Mouse (Mus musculus): Measurements from ENCODE around the gene Gpr33. TPM values are rescaled to one million over a fixed set of nuclear protein-coding genes. Genes with fewer than 3 reads are reported as not detected.

Gpr33 gene
- total RNA-seq (2021): not detected

DNA sequence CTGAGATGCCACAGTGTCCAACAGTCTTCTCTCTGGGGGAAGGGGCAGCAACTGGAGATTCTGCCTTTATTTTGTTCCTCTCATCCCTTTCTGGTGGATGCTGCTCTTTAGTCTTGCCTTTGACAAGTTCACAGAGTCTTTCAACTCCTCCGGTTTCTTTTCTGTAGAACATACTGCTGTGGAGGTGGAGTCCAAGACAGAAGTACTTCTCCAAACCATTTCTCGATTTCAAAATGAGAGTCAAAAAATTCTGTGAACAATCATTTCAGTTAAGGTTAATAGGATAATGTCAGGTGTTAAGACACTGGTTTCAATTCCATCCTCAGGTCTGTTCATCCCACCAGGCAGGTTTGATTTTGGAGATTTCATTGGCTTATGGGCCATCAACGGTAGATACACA lies at the start of gene Gpr33:
Gene Gpr33, minus strand, starts transcription at position 101 of the 400 bp plus-strand sequence.
- no peak for DNase-seq

DNA sequence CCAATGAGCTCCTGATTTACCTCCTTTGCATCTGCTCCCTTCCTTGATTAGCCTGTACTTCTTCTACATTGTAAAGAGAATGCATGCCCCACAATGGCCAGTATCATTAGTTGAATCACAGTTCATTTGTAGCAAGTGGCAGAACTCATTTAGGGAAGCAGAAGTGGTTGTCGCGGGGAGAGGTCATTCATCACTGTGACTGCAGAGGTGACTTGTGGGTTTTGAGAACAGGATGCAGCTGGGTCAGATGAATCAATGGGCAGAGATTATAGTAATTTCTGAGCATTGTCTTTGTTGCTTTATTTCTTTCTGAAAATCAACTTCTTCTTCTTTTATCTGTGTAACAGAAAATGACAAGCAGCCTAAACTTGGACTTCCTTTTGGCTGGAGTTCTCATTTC lies 21.5 kb upstream of the Gpr33 start:
- DNase-seq: no peak

DNA sequence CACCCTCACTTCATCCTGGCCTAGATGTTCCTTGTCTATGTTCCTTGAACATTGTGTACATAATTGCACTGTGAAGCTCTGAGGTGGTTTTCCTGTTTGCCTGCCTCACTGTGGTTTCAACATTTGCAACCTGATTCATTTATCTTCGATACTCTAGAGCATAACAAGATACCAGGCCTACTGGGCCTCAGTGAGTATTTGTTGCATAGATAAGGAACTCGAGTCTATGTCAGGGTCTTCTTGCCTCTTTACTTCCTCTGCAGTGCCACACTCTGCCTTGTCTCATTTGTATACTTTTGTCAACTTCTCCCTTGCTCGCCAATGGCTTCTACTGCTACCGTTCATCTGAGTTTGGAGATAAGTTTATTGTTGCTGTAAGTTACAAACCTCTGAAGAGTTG lies 18.5 kb upstream of the Gpr33 start:
- no peak for DNase-seq

DNA sequence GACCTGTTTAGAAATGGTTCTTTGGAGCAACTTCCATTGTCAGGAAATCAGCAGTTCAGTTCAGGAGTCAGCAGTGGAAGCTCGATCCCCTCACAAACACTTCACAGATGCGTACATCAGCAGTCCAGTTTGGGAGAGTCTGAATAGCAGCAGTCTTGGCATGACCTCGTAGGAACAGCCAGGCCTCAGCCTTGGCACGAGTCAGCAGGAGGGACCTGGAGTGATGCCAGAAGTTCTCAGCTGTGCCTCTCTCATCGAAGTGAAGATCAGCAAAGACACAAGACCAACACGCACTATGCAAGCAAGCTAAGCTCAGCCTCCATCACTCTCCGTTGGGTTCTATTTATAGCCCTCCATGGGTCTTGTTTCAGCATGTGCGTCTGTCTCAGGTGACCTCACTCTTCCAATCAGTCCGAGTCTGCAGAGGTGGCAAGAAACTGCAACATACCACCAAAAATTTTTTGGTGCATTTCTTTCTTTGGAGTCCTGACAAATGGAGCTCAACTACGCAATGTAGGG lies 15.0 kb upstream of the Gpr33 start:
- DNase-seq: peak; percentile 47

DNA sequence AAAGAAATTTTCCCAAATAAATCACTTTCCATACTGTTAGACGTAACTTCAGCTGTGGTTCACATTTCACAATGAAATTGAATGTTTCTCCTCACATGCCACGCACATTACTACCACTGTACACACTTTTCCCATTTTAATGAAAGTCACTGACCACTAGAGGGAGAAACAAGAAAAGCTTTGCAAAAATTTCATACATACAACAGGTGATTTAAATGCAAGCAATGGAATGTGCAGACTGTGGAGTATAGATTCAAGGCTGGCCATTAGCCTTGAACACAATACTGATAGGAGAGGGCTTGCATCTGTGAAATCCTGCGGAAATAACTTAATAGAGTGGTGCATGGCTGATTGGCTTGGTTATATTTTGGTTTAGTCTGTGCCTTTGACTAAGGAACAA lies 10.5 kb upstream of the Gpr33 start:
- DNase-seq: no peak

DNA sequence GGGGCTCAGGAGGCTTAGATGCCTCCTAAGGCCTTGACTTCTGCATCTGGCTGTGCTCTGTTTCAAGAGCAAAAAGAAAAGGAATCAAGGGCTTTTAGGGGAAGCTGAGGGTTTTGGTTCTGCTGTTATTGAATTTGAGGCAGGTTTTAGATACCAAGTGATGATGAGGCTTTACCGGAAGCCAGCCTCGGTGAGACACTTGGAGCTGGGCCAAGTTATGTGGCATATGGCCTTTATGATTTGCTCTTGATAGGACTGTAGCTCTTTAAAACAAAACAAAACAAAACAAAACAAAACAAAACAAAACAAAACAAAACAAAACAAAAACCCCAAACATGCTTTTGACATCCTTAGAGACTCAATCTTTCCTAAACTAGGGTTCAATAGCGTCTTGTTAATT lies 7.1 kb upstream of the Gpr33 start:
- no peak for DNase-seq

DNA sequence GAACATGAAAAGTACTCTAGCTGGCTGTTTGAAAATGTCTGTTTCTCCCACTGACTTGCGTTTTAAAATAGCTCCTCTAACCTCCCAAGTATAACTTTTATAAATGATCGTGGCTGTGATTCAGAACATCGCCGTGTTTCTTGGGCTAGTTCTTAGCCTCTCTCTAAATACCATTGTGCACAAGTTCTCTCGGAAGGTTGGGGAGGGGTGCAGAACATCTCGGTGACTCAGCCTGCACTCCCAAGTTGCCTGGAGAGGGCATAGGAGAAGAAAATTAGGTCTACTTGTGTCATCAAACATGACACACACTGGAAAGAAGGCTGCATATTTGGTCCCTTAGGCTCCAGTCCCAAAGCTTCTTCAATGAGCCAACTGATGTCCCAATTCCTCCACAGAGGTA lies 4.4 kb upstream of the Gpr33 start:
- no peak for DNase-seq

DNA sequence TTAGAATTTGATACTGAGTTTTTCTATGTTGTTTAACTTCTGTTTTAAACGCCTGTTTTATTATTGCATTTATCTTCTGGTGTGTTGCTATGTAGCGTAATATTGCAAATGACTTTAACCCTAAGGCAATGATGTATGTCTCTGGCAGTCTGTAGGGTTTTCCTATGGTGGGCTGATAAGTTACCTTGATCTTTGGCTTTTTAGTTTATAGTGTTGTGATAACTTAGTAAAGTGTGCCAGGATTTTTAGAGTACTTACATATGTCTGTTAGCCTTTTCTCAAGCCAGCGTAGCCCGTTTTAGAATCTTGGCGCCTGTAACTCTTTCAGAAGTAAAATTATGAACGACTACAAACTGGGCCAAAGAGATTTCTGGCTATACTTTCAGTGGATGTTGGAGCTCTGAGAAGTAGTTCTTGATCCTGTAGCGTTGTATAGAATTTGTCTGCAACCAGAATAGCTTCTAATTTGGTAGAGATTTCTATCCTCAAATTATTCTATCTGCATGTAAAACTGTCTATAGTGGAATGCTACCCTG lies 13.3 kb downstream of the Gpr33 start:
- DNase-seq: no peak

DNA sequence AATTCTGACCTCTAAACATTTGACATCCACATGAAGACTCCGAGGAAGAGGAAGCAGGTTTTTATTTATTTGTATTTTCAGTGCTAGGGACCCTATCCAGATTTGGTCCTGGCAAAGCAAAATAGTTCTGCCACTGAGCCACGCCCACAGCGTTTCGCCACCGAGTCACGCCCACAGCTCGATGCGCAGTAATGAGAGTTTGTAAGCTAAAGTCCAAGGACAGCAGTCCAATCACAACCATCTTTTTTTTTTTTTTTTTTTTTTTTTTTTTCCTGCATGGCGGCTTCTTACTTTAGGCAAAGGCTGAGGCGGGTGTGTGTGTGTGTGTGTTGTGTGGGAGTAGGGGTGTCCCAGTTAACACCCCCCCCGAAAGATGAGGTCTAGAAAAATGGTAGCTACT lies 13.8 kb downstream of the Gpr33 start:
- no peak for DNase-seq

DNA sequence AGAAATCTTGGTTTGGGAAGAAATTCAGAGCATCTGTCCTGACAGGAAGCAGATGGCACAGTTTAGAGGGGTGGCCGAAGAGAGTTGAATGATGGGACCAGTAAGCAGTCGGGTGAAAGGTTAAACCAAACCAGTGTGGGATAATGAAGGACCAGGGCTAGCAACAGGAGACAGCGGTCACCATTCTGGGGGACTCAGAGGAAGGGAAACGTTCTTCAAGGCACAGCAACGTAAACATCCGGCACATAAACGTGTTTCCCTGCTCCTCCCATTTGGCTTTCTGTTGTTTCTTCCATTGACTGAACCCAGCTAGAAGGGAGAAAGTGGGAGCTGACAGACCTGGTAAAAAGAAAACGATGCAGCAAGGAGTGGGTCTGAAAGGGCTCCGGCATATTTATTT lies 14.6 kb downstream of the Gpr33 start:
- no peak for DNase-seq

DNA sequence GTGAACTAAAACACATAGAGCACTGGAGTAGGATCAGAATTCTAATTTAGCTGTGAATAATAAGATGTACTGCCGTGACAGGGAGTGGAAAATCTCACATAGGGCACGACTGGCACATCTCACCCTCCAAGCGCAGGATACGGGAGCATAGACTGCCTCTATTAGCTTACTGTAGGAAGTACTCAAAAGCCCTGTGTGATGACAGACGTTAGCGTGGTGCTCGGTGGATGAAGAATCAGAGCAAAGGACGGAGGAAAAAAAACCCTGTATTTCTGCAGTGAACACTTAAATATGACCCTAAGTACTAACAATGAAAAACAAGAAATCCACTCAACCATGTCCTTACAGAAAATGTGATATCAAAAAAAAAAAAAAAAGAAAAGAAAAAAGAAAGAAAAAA lies 15.7 kb downstream of the Gpr33 start:
- DNase-seq: no peak

DNA sequence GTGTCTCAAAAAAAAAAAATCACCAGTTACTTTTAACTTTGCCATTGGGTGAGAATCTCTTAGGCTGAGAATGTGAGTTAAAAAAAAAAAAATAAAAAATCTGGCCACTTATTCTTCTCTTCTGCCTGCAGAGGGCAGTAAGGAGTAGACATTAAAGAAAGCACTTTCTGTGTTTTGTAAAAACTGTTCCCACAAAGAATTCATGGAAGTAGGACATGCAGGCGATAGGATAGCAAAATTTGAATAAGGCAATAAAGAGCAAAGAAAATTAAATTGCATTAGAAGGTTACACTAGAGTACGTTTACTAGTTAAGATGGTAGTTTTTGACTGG lies 17.3 kb downstream of the Gpr33 start:
- no peak for DNase-seq

DNA sequence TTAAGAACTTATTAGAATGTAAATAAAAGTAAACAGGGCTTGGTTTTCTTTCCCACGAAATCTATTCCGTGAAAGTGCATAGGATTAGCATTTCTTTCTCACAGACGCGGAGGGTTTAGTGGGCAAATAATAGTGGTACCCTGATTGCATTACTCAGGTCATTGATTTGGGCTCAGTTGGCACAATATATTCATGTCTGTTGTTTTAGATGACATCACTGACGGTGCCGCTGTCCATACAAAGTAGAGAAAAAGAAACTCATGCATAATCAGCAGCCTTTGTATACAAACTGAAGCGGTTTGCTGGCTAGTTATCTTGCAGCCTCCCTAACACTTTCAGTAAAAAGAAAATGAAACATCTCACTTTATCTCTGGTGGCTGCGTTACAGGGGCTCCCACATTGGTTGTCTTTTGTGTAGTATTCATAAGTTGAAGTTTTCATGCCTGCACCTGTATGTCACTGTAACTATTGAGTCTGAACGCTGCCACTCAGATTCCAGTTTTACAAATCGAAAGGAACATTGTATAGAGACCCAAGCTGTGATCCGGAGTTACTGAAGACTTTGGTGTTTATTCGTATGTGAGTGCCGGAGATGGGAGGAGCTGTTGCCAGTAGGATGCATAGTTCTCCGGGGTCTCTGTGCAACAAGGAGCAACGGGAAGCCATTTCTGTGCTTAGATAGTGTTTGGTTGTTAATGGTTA lies 17.8 kb downstream of the Gpr33 start:
- no peak for DNase-seq

DNA sequence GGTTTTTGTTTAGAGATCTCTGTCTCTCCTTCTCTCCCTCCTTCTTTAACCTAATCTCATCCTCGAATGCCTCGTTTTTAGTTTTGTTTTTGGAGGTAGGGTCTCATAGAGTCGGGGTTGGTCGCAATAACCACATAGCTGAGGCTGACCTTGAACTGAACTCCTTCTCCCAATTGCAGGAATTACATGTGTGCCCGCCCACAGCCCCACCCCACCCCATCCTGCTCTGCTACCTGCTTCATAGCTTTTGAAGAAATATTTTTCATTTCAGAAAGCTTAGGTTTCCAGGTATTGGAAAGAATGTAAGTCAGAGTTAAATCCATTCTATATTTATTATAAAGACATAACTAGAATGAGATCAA lies 21.2 kb downstream of the Gpr33 start:
- no peak for DNase-seq

DNA sequence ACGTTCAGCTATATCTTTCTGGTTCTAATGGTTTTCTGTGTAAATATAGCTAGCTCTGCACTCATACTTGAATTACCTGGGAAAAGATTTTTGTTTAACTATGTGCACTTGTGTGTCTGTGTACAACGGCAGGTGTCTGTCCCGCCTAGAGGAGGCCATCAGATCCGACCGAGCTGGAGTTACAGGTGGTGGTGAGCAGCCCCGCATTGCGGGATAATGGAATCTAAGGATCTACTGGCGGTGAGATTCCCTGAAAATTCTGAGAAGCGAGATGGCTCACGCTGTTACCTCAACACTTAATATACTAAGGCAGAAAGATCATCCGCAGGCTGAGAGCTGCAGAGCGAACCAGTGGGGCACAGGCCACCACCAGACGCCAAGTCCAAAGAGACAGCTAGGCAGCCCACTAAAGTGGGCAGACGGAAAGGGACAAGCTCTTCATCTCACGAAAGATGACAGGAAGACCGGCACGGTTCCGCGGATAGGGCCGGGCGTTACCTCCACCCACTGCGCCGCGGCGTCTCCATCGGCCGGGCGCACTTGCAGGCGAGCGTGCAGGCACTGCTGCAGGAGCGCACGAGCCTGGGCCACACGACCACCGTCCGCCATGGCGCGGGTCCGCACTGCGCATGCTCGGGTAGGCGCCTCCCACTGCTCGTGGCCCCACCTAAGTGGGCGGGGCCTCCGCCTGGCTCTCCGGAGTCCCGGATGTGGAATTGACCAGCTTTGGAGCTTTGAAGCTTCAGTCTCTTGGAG lies 21.8 kb downstream of the Gpr33 start, which contains the start of gene Dtd2:
Gene Dtd2, minus strand, starts transcription at position 625 of the 756 bp plus-strand sequence.
- DNase-seq: peak; percentile 97

DNA sequence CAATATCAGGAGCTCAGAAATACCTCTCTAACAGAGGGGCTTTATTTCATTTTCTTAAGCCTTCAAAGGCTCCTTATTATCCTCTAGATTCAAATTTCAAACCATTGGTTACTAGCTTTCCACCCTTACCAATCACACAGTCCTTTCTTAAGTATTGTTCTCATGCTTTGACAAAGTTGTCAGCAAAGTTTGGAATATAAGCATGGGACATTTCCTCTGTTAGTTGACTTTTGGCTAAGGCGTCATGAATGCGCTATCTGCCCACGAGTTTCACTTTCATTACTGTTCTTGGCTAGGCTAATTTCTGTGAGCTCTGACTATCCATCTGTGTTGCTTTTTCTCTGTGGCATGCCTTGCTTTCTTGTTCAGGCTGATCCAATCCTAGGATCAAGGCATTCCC lies 25.1 kb downstream of the Gpr33 start:
- no peak for DNase-seq

DNA sequence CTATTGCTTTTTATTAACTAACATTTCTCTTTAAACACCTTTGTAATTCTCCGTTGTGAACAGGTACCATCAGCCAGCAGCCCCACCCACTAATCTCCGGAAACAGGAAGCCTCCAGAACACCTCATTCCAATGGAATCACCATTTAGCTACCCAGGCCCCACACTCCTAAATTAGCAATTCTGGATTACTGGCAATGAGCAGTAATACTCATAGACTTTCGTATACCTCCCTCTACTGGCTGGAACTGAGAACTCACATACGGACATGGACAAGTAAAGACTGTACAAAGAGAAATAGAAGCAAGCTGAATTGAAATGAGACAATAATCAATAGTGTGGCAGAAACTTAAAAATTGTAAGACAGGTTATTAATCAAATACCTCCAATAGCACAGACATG lies 26.3 kb downstream of the Gpr33 start:
- peak; percentile 78 for DNase-seq

DNA sequence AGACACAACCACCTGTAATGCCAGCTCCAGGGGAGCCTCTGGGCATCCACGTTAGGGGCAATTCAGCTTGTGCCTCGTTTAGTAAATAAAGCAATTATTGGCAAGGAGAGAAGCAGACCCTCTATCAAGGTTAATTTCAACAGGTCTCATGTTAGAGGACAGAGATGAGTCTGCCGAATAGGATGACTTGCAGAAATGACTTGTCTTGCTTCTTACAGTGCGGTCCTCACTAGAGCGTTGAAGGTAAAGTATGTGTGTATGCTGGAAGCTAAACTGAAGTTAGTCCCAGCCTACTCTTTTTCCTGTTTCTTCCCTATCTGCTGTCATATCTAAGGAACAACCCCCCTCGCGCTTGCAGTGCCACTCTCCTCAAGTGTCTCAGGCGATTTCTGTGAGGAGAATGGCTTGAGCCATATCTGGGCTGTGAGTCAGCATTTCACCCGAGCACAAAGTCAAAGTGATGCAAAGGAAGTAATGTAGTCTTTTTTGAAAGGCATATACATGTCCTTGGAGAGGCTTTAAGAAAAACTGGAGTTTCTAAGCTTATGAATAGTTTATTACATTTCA lies 29.4 kb downstream of the Gpr33 start:
- DNase-seq: no peak

DNA sequence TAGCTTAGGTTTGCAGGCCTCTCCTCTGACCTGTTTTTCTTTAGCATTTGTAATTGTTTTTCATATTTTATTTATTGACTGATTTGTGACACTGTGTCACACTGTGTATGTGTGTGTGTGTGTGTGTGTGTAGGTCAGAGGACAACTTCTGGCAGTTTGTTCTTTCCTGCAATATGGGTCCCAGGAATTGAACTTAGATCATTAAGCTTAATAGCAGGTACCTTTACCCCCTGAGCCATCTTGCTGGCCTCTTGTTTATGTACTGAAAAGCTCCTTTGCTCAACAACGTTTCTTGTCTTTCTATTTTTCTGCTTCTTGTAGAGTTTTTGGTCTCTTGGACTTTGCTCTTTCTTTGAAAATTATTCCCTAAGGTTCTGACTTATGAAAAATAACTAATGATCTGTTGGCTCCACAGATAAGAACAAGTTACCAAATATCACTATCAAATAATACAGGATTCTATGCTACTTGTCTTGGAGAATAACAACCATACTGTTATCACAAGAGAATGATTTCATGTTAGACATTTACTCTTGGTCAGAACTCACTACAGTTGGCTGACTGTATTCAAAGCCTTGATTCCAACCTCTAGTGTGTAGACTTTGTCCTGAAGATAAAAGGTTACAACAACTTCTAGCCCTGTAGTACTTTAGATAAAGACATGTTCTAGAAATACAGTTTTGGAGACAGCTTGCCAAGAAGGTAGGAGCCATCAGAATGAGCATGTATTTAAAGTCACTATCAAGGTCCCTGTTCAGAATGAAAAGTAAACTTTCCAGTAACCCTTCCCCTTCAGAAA lies 31.9 kb downstream of the Gpr33 start:
- DNase-seq: no peak

DNA sequence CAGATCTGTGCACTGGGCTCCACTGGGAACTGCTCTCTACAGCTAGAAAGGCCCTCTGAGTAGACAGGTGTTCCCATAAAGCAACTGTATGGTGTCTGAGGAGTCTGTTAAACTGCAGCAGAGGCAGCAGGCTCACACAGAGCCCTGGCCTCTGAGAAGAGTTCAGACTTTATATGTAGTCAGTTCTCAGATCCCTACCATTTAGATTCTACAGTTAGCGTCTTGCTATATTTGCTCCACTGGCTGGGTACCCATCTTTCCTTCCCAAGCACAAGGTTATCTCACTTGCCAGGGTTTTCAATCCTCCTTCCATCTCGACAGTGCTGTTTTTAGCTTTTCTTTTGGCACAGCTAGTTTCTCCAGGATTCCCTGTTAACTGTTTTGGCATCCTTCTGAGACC lies 37.2 kb downstream of the Gpr33 start:
- no peak for DNase-seq

DNA sequence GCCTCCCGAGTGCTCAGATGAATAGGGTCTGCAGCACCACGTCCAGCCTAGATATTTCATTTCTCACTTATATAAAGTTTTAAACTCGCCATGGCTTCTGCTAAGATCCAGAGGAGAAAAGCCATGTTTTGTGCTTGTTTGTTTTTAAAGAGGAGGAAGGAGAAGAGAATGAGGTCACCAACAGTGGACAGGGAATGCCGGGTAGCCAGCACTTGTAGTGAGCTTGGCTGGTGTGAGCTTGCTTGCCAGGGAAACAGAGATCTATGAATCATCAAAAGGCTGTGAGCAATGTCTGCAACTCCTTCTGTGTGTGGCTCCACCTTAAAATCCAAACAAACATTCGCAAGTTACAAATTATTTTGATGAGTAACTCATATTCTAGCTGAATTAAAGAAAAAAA lies 39.3 kb downstream of the Gpr33 start:
- no peak for DNase-seq

DNA sequence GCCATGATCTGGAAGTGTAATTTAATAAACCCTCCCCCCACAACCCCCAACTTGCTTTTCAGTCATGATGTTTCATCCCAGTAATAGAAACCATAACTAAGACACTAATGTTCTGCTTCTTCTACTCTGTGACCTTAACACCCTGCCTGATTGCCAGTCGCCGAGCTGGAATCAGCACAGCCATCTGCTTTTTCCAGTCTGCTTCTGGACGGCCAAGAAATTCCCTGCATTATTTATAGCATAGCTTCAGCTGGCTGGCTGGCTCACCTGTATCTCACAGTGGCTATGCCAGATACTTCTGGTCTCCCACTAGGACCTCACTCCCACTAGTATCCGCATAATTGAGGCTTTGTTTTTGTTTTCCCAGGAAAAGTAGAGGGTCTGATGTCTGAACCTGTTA lies 42.0 kb downstream of the Gpr33 start:
- DNase-seq: peak; percentile 25
